Mouse (Mus musculus) midbrain, embryonic 10.5 days (tissue): ENCODE measurements around the gene Rundc3a. TPM values are rescaled to one million over a fixed set of nuclear protein-coding genes. Genes with fewer than 3 reads are reported as not detected.

Experiments used
- DNase-seq: peaks from one replicate; pipeline ENCODE4 v3.0.0-alpha.2; 2017; ENCODE audit warnings: low spot score
- H3K27ac ChIP-seq: fragments of 300-500 bp; sonication (generic); replicated peaks from 2 replicates; pipeline ENCODE4 v1.5.1; 2016; ENCODE audit warnings: mild to moderate bottlenecking
- H3K27me3 ChIP-seq: fragments of 300-500 bp; sonication (generic); 2 replicates; pipeline ENCODE4 v1.6.1; 2016; ENCODE audit warnings: low read depth, mild to moderate bottlenecking; ENCODE audit not compliant: poor library complexity, severe bottlenecking
- H3K36me3 ChIP-seq: fragments of 300-500 bp; sonication (generic); 2 replicates; pipeline ENCODE4 v1.6.1; 2016; ENCODE audit warnings: mild to moderate bottlenecking, moderate library complexity
- H3K4me1 ChIP-seq: fragments of 300-500 bp; sonication (generic); 2 replicates; pipeline ENCODE4 v1.6.1; 2016
- H3K4me3 ChIP-seq: fragments of 300-500 bp; sonication (generic); 2 replicates; pipeline ENCODE4 v1.5.1; 2016; ENCODE audit warnings: mild to moderate bottlenecking, moderate library complexity
- H3K9me3 ChIP-seq: fragments of 300-500 bp; sonication (generic); replicated peaks from 2 replicates; pipeline ENCODE4 v1.6.1; 2016; ENCODE audit warnings: mild to moderate bottlenecking
- WGBS: fragments of 180-500 bp; shearing (Covaris S2); methylation state at CpG from one replicate; pipeline ENCODE4 v1.1.7; 2016; 5-methylcytosine and 5-hydroxymethylcytosine counted together
- microRNA-seq: library from miRNA; unstranded; fragments of <30 nt; microRNA quantifications from one replicate; pipeline ENCODE4, GENCODE M21; 2017
- polyA plus RNA-seq: library from polyadenylated mRNA; unstranded; fragments of >200 nt; fragmentation: Nextera tagmentation; extraction: Ambion mirVana; gene quantifications from 2 replicates; pipeline ENCODE4 v1.2.1, GENCODE M21; 2016

Gene Rundc3a
- polyA plus RNA-seq, 1 experiment from 2014 or later: 21.5 TPM

DNA sequence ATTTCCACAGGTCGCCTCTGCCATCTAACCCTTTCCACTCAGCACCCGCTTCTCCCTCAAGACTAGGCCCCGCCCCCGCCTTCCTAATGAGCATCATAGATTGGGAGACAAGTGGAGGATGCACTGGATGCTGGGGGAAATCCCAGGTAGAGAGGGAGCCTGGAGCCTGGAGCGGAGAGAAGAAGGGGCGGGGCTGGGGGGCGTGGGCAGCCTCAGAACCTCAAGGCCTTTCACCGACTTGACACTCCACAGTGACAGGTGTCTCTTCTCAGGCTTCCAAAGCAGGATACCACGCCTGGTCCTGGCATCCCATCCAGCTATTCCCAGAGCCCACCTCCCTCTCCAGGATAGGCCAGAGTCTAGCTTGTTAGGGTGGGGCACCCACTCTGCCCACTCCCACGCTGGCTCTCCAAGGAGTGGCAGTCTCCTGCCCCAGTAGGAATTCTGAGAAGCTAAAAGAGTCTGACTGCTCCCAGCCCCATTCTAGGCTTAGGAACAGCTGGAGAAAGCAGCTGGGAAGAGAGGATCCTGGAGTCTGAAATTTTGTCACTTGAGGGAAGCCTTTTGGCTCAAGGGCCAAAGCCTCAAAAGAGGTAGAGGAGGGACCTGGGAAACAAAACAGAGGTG lies 52.2 kb downstream of the Rundc3a start:
- peak overlapping the region; percentile 98; the same call in 1 of the 2 replicates for H3K27ac ChIP-seq
- DNase-seq: no peak
- no peaks in the 10 kb centered on the region for H3K9me3 ChIP-seq
- H3K4me3 ChIP-seq: peak overlapping the region; percentile 97
- H3K4me1 ChIP-seq: peaks cover 58% of the 10 kb centered on the region
- H3K36me3 ChIP-seq: peaks cover 38% of the 10 kb centered on the region
- H3K27me3 ChIP-seq: peaks cover 37% of the 10 kb centered on the region
- WGBS: 10% methylated on average over 10 of the region's 10 CpGs

DNA sequence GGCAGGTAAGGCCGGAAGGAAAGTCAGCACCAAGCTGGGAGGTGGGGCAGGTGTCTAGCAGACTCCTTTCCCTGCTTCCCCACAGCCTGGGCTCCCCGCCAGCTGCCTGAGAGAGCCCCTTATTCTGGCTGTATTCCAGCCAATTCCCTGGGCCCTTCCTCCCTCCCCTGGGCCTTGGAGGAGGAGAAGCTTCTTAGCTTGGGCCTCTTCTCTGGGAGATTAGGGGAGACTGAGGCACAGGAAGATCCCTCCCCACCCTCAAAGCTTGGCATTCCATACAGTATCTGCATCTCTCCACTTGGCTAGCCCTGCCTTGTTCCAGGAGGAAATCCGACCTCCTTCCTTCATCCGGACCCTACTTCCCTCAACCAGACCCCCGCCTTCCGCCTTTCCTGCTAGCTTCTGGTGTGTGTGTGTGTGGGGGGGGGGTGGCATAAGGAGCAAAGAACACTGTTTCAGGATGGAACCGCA lies 52.7 kb downstream of the Rundc3a start:
- H3K4me3 ChIP-seq: peak overlapping the region; percentile 97
- 28% methylated on average over 7 of the region's 7 CpGs for WGBS
- no peaks in the 10 kb centered on the region for H3K9me3 ChIP-seq
- peaks cover 32% of the 10 kb centered on the region for H3K36me3 ChIP-seq
- peaks cover 37% of the 10 kb centered on the region for H3K27me3 ChIP-seq
- DNase-seq: no peak
- H3K4me1 ChIP-seq: peaks cover 58% of the 10 kb centered on the region
- peak overlapping the region; percentile 98 for H3K27ac ChIP-seq

DNA sequence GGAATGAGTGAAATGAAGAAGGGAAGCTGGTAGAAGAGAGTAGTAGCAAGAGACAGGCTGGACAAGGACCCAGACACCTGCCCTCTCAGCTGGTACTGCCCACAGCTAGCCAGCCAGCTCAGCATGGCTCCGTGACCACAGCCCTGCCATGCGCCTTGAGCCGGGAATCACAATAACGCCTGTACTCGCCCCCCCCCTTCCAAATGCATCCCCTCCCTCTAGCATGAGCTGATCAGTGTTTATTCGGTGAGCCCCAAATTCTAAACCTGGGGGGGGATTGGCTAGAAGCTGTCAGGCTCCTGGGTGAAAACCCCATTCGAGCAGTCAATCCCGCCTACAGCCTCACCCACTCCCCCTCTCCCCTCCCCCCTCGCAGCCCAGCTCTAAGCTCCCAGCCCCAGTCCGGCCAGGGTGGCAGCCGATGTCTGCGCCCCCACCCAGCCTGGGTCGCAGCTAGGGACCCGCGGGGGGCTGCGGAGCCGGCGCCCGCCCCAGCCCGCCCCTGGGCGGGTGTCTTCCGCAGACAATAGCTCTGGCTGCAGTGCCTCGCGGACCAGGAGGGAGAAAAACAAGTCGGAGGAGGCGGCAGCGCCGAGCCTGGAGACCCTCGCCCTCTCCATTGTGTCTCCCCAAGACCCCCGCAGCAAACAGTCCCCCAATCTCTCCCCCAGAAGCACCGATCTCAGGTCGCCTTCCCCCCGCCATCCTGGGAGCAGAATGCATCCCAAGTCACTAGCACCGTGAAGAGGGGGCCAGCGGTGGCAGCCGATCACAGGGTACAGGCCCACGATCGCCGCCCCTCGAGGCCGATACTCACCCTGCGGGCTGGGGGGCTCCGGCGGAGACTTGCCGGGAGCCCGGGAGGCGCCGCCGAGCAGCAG lies 53.6 kb downstream of the Rundc3a start:
- peak; percentile 80 for DNase-seq
- WGBS: under 1% methylated on average over 43 of the region's 49 CpGs
- peaks cover 58% of the 10 kb centered on the region for H3K4me1 ChIP-seq
- H3K4me3 ChIP-seq: peak overlapping the region; percentile 97
- peaks cover 38% of the 10 kb centered on the region for H3K27me3 ChIP-seq
- H3K9me3 ChIP-seq: no peaks in the 10 kb centered on the region
- H3K27ac ChIP-seq: peak overlapping the region; percentile 98
- peaks cover 23% of the 10 kb centered on the region for H3K36me3 ChIP-seq

DNA sequence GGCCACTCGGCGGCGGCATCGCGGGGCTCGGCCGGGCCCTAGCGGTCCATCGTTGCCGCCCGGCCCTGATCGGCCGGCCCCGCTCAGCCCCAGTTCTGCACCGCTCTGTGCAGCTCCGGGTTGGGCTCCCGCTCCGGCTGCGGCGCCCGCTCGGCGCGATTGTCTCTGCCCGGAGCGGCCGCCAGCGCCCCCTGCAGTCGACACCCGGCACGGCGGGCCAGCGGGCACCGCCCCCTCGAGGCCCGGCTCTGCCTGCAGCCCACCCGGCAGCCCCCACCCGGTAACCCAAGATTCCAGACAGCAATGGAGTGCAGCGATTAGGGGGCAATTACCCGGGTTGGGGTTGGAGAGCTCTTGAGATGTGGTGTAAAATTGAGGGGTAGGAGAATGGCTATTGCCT lies 54.3 kb downstream of the Rundc3a start, which contains the start of gene Fam171a2:
Gene Fam171a2 (minus strand): TSS at position 186 of the 400 bp plus-strand sequence.
- H3K27ac ChIP-seq: peak within 1 kb of the TSS; percentile 98
- under 1% methylated on average over 40 of the region's 40 CpGs for WGBS
- peaks cover 44% of the 10 kb centered on the region for H3K27me3 ChIP-seq
- H3K9me3 ChIP-seq: no peaks in the 10 kb centered on the region
- peaks cover 17% of the 10 kb centered on the region for H3K36me3 ChIP-seq
- H3K4me3 ChIP-seq: peak within 1 kb of the TSS; percentile 97
- peak; percentile 91 for DNase-seq
- H3K4me1 ChIP-seq: peaks cover 58% of the 10 kb centered on the region

DNA sequence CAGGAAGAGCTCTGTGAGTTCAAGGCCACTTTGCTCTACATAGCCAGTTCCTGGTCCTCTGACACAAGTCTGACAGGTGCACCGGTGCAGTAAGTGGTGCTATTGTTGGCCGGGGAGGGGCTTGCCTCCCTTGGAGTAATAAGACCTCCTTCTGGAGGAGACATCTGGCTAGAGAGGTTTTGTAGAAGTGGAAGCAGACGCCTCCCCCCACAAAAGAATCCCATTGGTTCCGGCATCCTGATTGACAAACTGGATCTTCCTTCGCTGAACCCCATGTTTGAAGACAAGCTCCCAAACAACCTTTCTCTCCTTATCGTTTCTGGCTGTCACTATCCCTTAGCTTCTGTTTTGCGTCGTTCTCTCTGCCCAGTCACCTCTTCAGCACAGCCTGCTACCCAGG lies 55.1 kb downstream of the Rundc3a start:
- no peaks in the 10 kb centered on the region for H3K9me3 ChIP-seq
- H3K27ac ChIP-seq: no peak overlapping the region
- no peak for DNase-seq
- WGBS: 7% methylated on average over 8 of the region's 8 CpGs
- H3K27me3 ChIP-seq: peaks cover 52% of the 10 kb centered on the region
- H3K4me3 ChIP-seq: peak overlapping the region; percentile 97; the same call in 1 of the 2 replicates
- peaks cover 8% of the 10 kb centered on the region for H3K36me3 ChIP-seq
- H3K4me1 ChIP-seq: peaks cover 63% of the 10 kb centered on the region

DNA sequence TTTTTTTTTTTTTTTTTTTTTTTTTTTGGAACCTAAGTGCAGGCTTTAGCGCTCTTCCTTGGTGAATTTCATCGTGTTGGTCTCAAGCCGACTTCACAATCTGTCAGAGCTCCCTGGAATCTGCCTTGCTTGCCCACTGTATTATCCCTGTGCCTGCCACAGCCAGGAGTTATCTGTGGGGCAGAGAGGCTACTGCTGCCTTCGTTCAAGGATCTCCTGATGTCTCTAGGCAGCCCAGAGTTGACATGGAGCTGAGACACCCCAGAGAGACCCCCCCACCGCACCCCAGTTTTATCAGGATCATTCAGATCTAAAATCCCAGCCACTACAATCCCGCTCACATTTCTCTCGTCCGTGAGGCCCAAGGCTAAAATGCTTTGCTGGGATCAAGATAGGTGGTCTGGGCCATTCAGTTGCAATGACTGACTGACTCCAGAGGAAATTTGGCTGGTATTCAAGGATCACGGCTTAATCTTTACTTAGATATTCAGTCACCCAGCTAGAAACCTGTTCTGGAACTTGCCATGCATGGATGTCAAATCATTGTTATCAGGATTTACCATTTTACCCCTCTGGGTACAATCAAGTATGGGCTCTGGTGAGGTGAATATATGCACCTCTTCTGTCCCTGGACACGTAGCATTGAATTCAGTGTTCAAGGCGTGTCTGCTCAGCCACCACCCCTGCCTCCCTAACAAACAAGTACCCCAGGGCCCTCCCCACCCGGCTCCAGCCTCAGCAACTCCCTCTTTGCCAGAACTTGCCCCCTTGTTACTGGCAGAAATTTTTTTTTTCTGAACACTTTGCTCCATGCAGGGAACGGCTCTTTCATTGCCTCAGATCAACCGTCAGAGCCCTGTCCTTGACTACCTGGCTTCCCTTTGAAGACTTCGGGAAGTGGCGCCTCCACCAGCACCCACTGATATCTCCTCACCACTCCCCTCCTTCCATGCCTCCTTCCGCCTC lies 56.1 kb downstream of the Rundc3a start:
- peaks cover 57% of the 10 kb centered on the region for H3K4me1 ChIP-seq
- WGBS: 55% methylated on average over 17 of the region's 17 CpGs
- no peak overlapping the region for H3K27ac ChIP-seq
- H3K36me3 ChIP-seq: no peaks in the 10 kb centered on the region
- H3K9me3 ChIP-seq: no peaks in the 10 kb centered on the region
- no peak overlapping the region for H3K4me3 ChIP-seq
- H3K27me3 ChIP-seq: peaks cover 62% of the 10 kb centered on the region
- DNase-seq: no peak

Small RNA genes lying within 50 kb of the gene (microRNA-seq; reads per million reads assigned to microRNA genes)
- not detected for gene Mir6930

Other genes starting within 250 kb of the Rundc3a start
- gene Nags, start 247.9 kb upstream of the Rundc3a start, polyA plus RNA-seq: 0.10 TPM in 1 of 2 replicates, not detected in the other
- 40.4 and 42.3 TPM in 2 replicates for gene Tmem101, start 237.0 kb upstream of the Rundc3a start, polyA plus RNA-seq
- gene Lsm12, start 208.1 kb upstream of the Rundc3a start, polyA plus RNA-seq: 141 and 144 TPM in 2 replicates
- gene G6pc3, start 203.8 kb upstream of the Rundc3a start, polyA plus RNA-seq: 39.1 and 41.5 TPM in 2 replicates
- 57.3 and 68.9 TPM in 2 replicates for gene Hdac5, start 163.2 kb upstream of the Rundc3a start, polyA plus RNA-seq
- 25.8 and 27.3 TPM in 2 replicates for gene BC030867, start 144.5 kb upstream of the Rundc3a start, polyA plus RNA-seq
- 0.05 TPM in 1 of 2 replicates, not detected in the other for gene Asb16, start 124.7 kb upstream of the Rundc3a start, polyA plus RNA-seq
- 51.3 and 60.5 TPM in 2 replicates for gene Tmub2, start 108.5 kb upstream of the Rundc3a start, polyA plus RNA-seq
- 13.9 and 16.5 TPM in 2 replicates for gene Atxn7l3, start 96.8 kb upstream of the Rundc3a start, polyA plus RNA-seq
- 89.6 and 90.3 TPM in 2 replicates for gene Ubtf, start 73.7 kb upstream of the Rundc3a start, polyA plus RNA-seq
- gene Slc4a1, start 27.2 kb upstream of the Rundc3a start, polyA plus RNA-seq: 33.8 and 33.9 TPM in 2 replicates
- gene Slc25a39, start 14.5 kb downstream of the Rundc3a start, polyA plus RNA-seq: 234 and 249 TPM in 2 replicates
- gene Grn, start 36.9 kb downstream of the Rundc3a start, polyA plus RNA-seq: 63.5 and 77.1 TPM in 2 replicates
- gene Fam171a2, start 54.3 kb downstream of the Rundc3a start, polyA plus RNA-seq: 3.0 and 4.0 TPM in 2 replicates
- gene Itga2b, start 76.7 kb downstream of the Rundc3a start, polyA plus RNA-seq: 5.8 and 6.9 TPM in 2 replicates
- gene Gpatch8, start 163.0 kb downstream of the Rundc3a start, polyA plus RNA-seq: 65.5 and 73.8 TPM in 2 replicates
- gene Gm11627, start 186.1 kb downstream of the Rundc3a start, polyA plus RNA-seq: 11.1 and 12.6 TPM in 2 replicates
- 26.5 and 27.9 TPM in 2 replicates for gene Fzd2, start 211.0 kb downstream of the Rundc3a start, polyA plus RNA-seq